Mouse (Mus musculus) bone marrow, adult 2 months (tissue): ENCODE data around the gene Fam126a. TPM values are rescaled to one million over a fixed set of nuclear protein-coding genes. Genes with fewer than 3 reads are reported as not detected.

Source experiments
- H3K27ac ChIP-seq: fragments of 200-500 bp; 2 replicates; pipeline ENCODE4 v1.5.1; 2012; ENCODE audit warnings: low read depth, mild to moderate bottlenecking, control low read depth, inconsistent platforms, low read length; ENCODE audit not compliant: control insufficient read depth, poor library complexity, insufficient read depth
- H3K4me1 ChIP-seq: fragments of 200-500 bp; 2 replicates; pipeline ENCODE4 v1.6.1; 2011; ENCODE audit warnings: low read length; ENCODE audit not compliant: control insufficient read depth, insufficient read depth
- H3K4me3 ChIP-seq: fragments of 200-500 bp; replicated peaks from 2 replicates; pipeline ENCODE3; 2011; ENCODE audit warnings: mild to moderate bottlenecking, low read depth, low read length, control low read depth; ENCODE audit not compliant: control insufficient read depth
- CTCF ChIP-seq: fragments of 200-500 bp; IDR thresholded peaks from 2 replicates; pipeline ENCODE4 v1.5.1; 2011; ENCODE audit warnings: low read length, control low read depth; ENCODE audit not compliant: control insufficient read depth, insufficient read depth
- POLR2A ChIP-seq: fragments of 200-500 bp; IDR thresholded peaks from 2 replicates; pipeline ENCODE4 v1.6.1; 2011; ENCODE audit warnings: low read depth, mild to moderate bottlenecking, control low read depth, low read length, borderline replicate concordance; ENCODE audit not compliant: control insufficient read depth
- WGBS: fragments of 180-500 bp; shearing (Covaris S2); methylation state at CpG from one replicate; pipeline ENCODE4 v1.1.7; 2018; 5-methylcytosine and 5-hydroxymethylcytosine counted together
- polyA plus RNA-seq: library from polyadenylated mRNA; stranded (reverse); fragments of >200 nt; gene quantifications from 2 replicates; pipeline ENCODE4 v1.2.4, GENCODE M21; 2011; ENCODE audit warnings: low replicate concordance; ENCODE audit not compliant: missing spikeins, insufficient read depth, insufficient read length

The Fam126a gene
- polyA plus RNA-seq, 1 experiment: 66.5 TPM

GRCm38 (mm10) chr5:23953047-23953446 is 77.4 kb downstream of the Fam126a start:
- no peak overlapping the region for H3K4me3 ChIP-seq
- TF ChIP-seq POLR2A: no peak
- TF ChIP-seq CTCF: peak; percentile 9; the same call in 1 of the 2 replicates
- no peak overlapping the region for H3K27ac ChIP-seq
- WGBS: 84% methylated on average over 5 of the region's 5 CpGs
- no peaks in the 10 kb centered on the region for H3K4me1 ChIP-seq

- no peak overlapping the region for H3K27ac ChIP-seq
- no peak overlapping the region for H3K4me3 ChIP-seq
- H3K4me1 ChIP-seq: no peaks in the 10 kb centered on the region
- WGBS: 75% methylated on average over 3 of the region's 3 CpGs
- TF ChIP-seq POLR2A: no peak
- TF ChIP-seq CTCF: no peak
Measured at GRCm38 (mm10) chr5:23948071-23948470, 82.4 kb downstream of the Fam126a start.

GRCm38 (mm10) chr5:23945056-23945455 is 85.4 kb downstream of the Fam126a start:
- Histone ChIP-seq H3K4me1 (no peaks in the 10 kb centered on the region), H3K27ac (no peak overlapping the region), H3K4me3 (no peak overlapping the region)
- 13% methylated on average over 1 of the region's 1 CpGs for WGBS
- no peak for TF ChIP-seq POLR2A
- no peak for TF ChIP-seq CTCF

- H3K27ac ChIP-seq: no peak overlapping the region
- TF ChIP-seq POLR2A: no peak
- no peak for TF ChIP-seq CTCF
- H3K4me3 ChIP-seq: no peak overlapping the region
- WGBS: 59% methylated on average over 2 of the region's 2 CpGs
- H3K4me1 ChIP-seq: no peaks in the 10 kb centered on the region
Measured at GRCm38 (mm10) chr5:23943534-23943933, 87.0 kb downstream of the Fam126a start.

- Histone ChIP-seq H3K4me1 (peaks cover 1% of the 10 kb centered on the region; the same call in 1 of the 2 replicates), H3K4me3 (no peak overlapping the region), H3K27ac (peak overlapping the region; percentile 90)
- TF ChIP-seq POLR2A (no peak), CTCF (no peak)
- WGBS: 68% methylated on average over 12 of the region's 12 CpGs
Measured at GRCm38 (mm10) chr5:23923481-23924165, 106.9 kb downstream of the Fam126a start.

GRCm38 (mm10) chr5:23922516-23923291 is 107.8 kb downstream of the Fam126a start:
- TF ChIP-seq CTCF (no peak), POLR2A (peak; percentile 56)
- WGBS: 57% methylated on average over 12 of the region's 12 CpGs
- Histone ChIP-seq H3K4me1 (peaks cover 1% of the 10 kb centered on the region; the same call in 1 of the 2 replicates), H3K27ac (peak overlapping the region; percentile 90), H3K4me3 (peak overlapping the region; percentile 58)

GRCm38 (mm10) chr5:23921316-23921715 is 109.2 kb downstream of the Fam126a start:
- Histone ChIP-seq H3K27ac (peak overlapping the region; percentile 59), H3K4me3 (no peak overlapping the region), H3K4me1 (peaks cover 1% of the 10 kb centered on the region; the same call in 1 of the 2 replicates)
- 52% methylated on average over 1 of the region's 1 CpGs for WGBS
- TF ChIP-seq POLR2A (no peak), CTCF (no peak)
